Mouse (Mus musculus) heart, embryonic 16.5 days (tissue): ENCODE measurements at regions not wholly inside any gene's neighbourhood (a gene's known extent, or its start where the extent isn't known, plus 50 kb on each side); places are given as distances from the start of the nearest gene placed in this dataset.

Experiments used
- ATAC-seq: fragments of 200-750 bp; cut with Nextera tagmentation; replicated peaks from 2 replicates; pipeline ENCODE4 v1.8.0; 2017; ENCODE audit warnings: moderate number of reproducible peaks; ENCODE audit not compliant: insufficient read depth, low FRiP score; ENCODE audit errors: extremely low read depth
- H3K27ac ChIP-seq: fragments of 300-500 bp; sonication (generic); 2 replicates; pipeline ENCODE4 v1.5.1; 2014; ENCODE audit warnings: mild to moderate bottlenecking, low read length, control low read depth, moderate library complexity
- H3K27me3 ChIP-seq: fragments of 300-500 bp; sonication (generic); 2 replicates; pipeline ENCODE4 v1.6.1; 2014; ENCODE audit warnings: low read length, mixed read lengths; ENCODE audit not compliant: control insufficient read depth, insufficient read depth
- H3K36me3 ChIP-seq: fragments of 300-500 bp; sonication (generic); 2 replicates; pipeline ENCODE4 v1.6.1; 2014; ENCODE audit not compliant: control insufficient read depth, insufficient read depth
- H3K4me1 ChIP-seq: fragments of 300-500 bp; sonication (generic); 2 replicates; pipeline ENCODE4 v1.6.1; 2014; ENCODE audit warnings: low read length, mixed read lengths; ENCODE audit not compliant: control insufficient read depth, insufficient read depth
- H3K4me2 ChIP-seq: fragments of 300-500 bp; sonication (generic); 2 replicates; pipeline ENCODE4 v1.6.1; 2014; ENCODE audit warnings: low read depth, mild to moderate bottlenecking, control low read depth, low read length
- H3K4me3 ChIP-seq: fragments of 300-500 bp; sonication (generic); 2 replicates; pipeline ENCODE4 v1.5.1; 2014; ENCODE audit warnings: mild to moderate bottlenecking, control low read depth, low read length
- H3K9ac ChIP-seq: fragments of 300-500 bp; sonication (generic); 2 replicates; pipeline ENCODE4 v1.6.1; 2014; ENCODE audit warnings: low read length, control low read depth
- H3K9me3 ChIP-seq: fragments of 300-500 bp; sonication (generic); replicated peaks from 2 replicates; pipeline ENCODE4 v1.6.1; 2016; ENCODE audit warnings: low read length; ENCODE audit not compliant: control insufficient read depth
- WGBS: fragments of 180-500 bp; shearing (Covaris S2); extraction: QIAGEN DNeasy Blood & Tissue Kit; methylation state at CpG from one replicate; pipeline ENCODE4 v1.1.7; 2014; 5-methylcytosine and 5-hydroxymethylcytosine counted together

- ATAC-seq, result no peak
- Histone ChIP-seq H3K4me3 (no peak overlapping the region), H3K27me3 (no peaks in the 10 kb centered on the region), H3K9me3 (no peaks in the 10 kb centered on the region), H3K4me2 (no peak overlapping the region), H3K4me1 (no peaks in the 10 kb centered on the region), H3K9ac (no peak overlapping the region), H3K36me3 (no peaks in the 10 kb centered on the region), H3K27ac (no peak overlapping the region)
- 50% methylated on average over 8 of the region's 8 CpGs for WGBS
Measured at GRCm38 (mm10) chr8:86342016-86342684, 238.3 kb downstream of the Abcc12 start.

GRCm38 (mm10) chr8:86338574-86339264, 241.8 kb downstream of the Abcc12 start:
- Histone ChIP-seq H3K9me3 (no peaks in the 10 kb centered on the region), H3K4me2 (no peak overlapping the region), H3K27ac (no peak overlapping the region), H3K36me3 (no peaks in the 10 kb centered on the region), H3K27me3 (no peaks in the 10 kb centered on the region), H3K4me3 (no peak overlapping the region), H3K4me1 (peaks cover 2% of the 10 kb centered on the region; the same call in 1 of the 2 replicates), H3K9ac (no peak overlapping the region)
- 85% methylated on average over 18 of the region's 18 CpGs for WGBS
- ATAC-seq, result no peak

- 74% methylated on average over 6 of the region's 6 CpGs for WGBS
- no peaks in the 10 kb centered on the region for H3K27me3 ChIP-seq
- no peak overlapping the region for H3K9ac ChIP-seq
- ATAC-seq, result no peak
- H3K4me1 ChIP-seq, result peaks cover 4% of the 10 kb centered on the region; the same call in 1 of the 2 replicates
- H3K4me3 ChIP-seq, result no peak overlapping the region
- H3K9me3 ChIP-seq, result no peaks in the 10 kb centered on the region
- no peak overlapping the region for H3K4me2 ChIP-seq
- H3K36me3 ChIP-seq, result no peaks in the 10 kb centered on the region
- H3K27ac ChIP-seq, result no peak overlapping the region
Measured at GRCm38 (mm10) chr8:86331383-86331782, 249.1 kb downstream of the Abcc12 start.

- no peaks in the 10 kb centered on the region for H3K9me3 ChIP-seq
- ATAC-seq, result no peak
- no peaks in the 10 kb centered on the region for H3K36me3 ChIP-seq
- H3K4me1 ChIP-seq, result peaks cover 2% of the 10 kb centered on the region; the same call in 1 of the 2 replicates
- H3K27ac ChIP-seq, result no peak overlapping the region
- no peak overlapping the region for H3K4me2 ChIP-seq
- no peaks in the 10 kb centered on the region for H3K27me3 ChIP-seq
- H3K4me3 ChIP-seq, result no peak overlapping the region
- WGBS, result 59% methylated on average over 7 of the region's 7 CpGs
- H3K9ac ChIP-seq, result no peak overlapping the region
Measured at GRCm38 (mm10) chr8:86328626-86329025, 251.9 kb downstream of the Abcc12 start.

GRCm38 (mm10) chr8:86327982-86328381, 252.5 kb downstream of the Abcc12 start:
- no peaks in the 10 kb centered on the region for H3K36me3 ChIP-seq
- H3K4me1 ChIP-seq, result peaks cover 2% of the 10 kb centered on the region; the same call in 1 of the 2 replicates
- no peaks in the 10 kb centered on the region for H3K9me3 ChIP-seq
- H3K4me2 ChIP-seq, result no peak overlapping the region
- WGBS, result 76% methylated on average over 3 of the region's 3 CpGs
- H3K27ac ChIP-seq, result no peak overlapping the region
- no peak overlapping the region for H3K9ac ChIP-seq
- ATAC-seq, result no peak
- no peaks in the 10 kb centered on the region for H3K27me3 ChIP-seq
- no peak overlapping the region for H3K4me3 ChIP-seq

- Histone ChIP-seq H3K27ac (no peak overlapping the region), H3K4me2 (no peak overlapping the region), H3K4me3 (no peak overlapping the region), H3K27me3 (no peaks in the 10 kb centered on the region), H3K9ac (no peak overlapping the region), H3K36me3 (no peaks in the 10 kb centered on the region), H3K4me1 (no peaks in the 10 kb centered on the region), H3K9me3 (no peaks in the 10 kb centered on the region)
- ATAC-seq, result no peak
- WGBS, result 63% methylated on average over 7 of the region's 7 CpGs
Measured at GRCm38 (mm10) chr8:86325040-86325439, 255.4 kb downstream of the Abcc12 start.

GRCm38 (mm10) chr8:86324542-86324941, 255.9 kb downstream of the Abcc12 start:
- H3K27me3 ChIP-seq, result no peaks in the 10 kb centered on the region
- H3K27ac ChIP-seq, result no peak overlapping the region
- 76% methylated on average over 4 of the region's 4 CpGs for WGBS
- H3K9me3 ChIP-seq, result no peaks in the 10 kb centered on the region
- no peaks in the 10 kb centered on the region for H3K36me3 ChIP-seq
- H3K4me3 ChIP-seq, result no peak overlapping the region
- no peaks in the 10 kb centered on the region for H3K4me1 ChIP-seq
- no peak for ATAC-seq
- H3K9ac ChIP-seq, result no peak overlapping the region
- H3K4me2 ChIP-seq, result no peak overlapping the region

GRCm38 (mm10) chr8:86323823-86324222, 256.7 kb downstream of the Abcc12 start:
- ATAC-seq, result no peak
- no peaks in the 10 kb centered on the region for H3K27me3 ChIP-seq
- no peak overlapping the region for H3K4me2 ChIP-seq
- no peak overlapping the region for H3K4me3 ChIP-seq
- H3K9ac ChIP-seq, result no peak overlapping the region
- H3K36me3 ChIP-seq, result no peaks in the 10 kb centered on the region
- H3K9me3 ChIP-seq, result no peaks in the 10 kb centered on the region
- no peak overlapping the region for H3K27ac ChIP-seq
- no peaks in the 10 kb centered on the region for H3K4me1 ChIP-seq
- 32% methylated on average over 2 of the region's 2 CpGs for whole genome bisulfite sequencing

GRCm38 (mm10) chr8:86322494-86322893, 258.0 kb downstream of the Abcc12 start:
- Histone ChIP-seq H3K4me1 (no peaks in the 10 kb centered on the region), H3K36me3 (no peaks in the 10 kb centered on the region), H3K9me3 (no peaks in the 10 kb centered on the region), H3K27ac (no peak overlapping the region), H3K4me3 (no peak overlapping the region), H3K9ac (no peak overlapping the region), H3K4me2 (no peak overlapping the region), H3K27me3 (no peaks in the 10 kb centered on the region)
- no peak for ATAC-seq
- WGBS, result 89% methylated on average over 1 of the region's 1 CpGs
